Mouse (Mus musculus) embryonic fibroblast, embryonic 13.5 days (primary cell): ENCODE results near the gene Tceal3.

ENCODE experiments used
- CTCF ChIP-seq: IDR thresholded peaks from 2 replicates; pipeline ENCODE4 v1.5.1; 2011; ENCODE audit warnings: mild to moderate bottlenecking, control low read depth, low read length, moderate library complexity, borderline replicate concordance; ENCODE audit not compliant: insufficient read depth
- POLR2A ChIP-seq: IDR thresholded peaks from 2 replicates; pipeline ENCODE4 v1.6.1; 2011; ENCODE audit warnings: low read depth, mild to moderate bottlenecking, control low read depth, low read length, moderate library complexity

GRCm38 (mm10) chrX:136692294-136692675 is 101.6 kb downstream of the Tceal3 start:
- TF ChIP-seq POLR2A (no peak), CTCF (no peak)
